Mouse (Mus musculus) spleen, postnatal 14 days (tissue): Measurements from ENCODE around the gene Zc3h12b.
A peak's percentile ranks its signal among the peaks of the same experiment; 100 is the strongest.
"Not testable (repeated sequence)": the region's sequence is repeated elsewhere in the genome, so short reads cannot be mapped to it uniquely, and the experiment has no call there.

Experiments used
- DNase-seq, 2 experiments: peaks; one replicate each; pipeline ENCODE4 v3.0.0; 2021 to 2022; ENCODE audit warnings: low spot score in 2 of 2

Gene Zc3h12b

GRCm38 (mm10) chrX:95711227-95712111, at the start of gene Zc3h12b:
Gene Zc3h12b, plus strand, starts transcription at chrX:95711678.
- peak in 1 of 2 experiments; percentile 4 for DNase-seq

- no peak for DNase-seq
Observed at GRCm38 (mm10) chrX:95682206-95682605, 29.3 kb upstream of the Zc3h12b start.

- DNase-seq = no peak
Observed at GRCm38 (mm10) chrX:95687119-95687518, 24.4 kb upstream of the Zc3h12b start.

GRCm38 (mm10) chrX:95738253-95738652, 26.8 kb downstream of the Zc3h12b start:
- no peak for DNase-seq

GRCm38 (mm10) chrX:95795881-95796280, 84.4 kb downstream of the Zc3h12b start:
- no peak for DNase-seq

- DNase-seq = no peak
Observed at GRCm38 (mm10) chrX:95801790-95802189, 90.3 kb downstream of the Zc3h12b start.

- no peak for DNase-seq
Observed at GRCm38 (mm10) chrX:95852806-95853205, 141.3 kb downstream of the Zc3h12b start.

- no peak for DNase-seq
Observed at GRCm38 (mm10) chrX:95881111-95881510, 169.6 kb downstream of the Zc3h12b start.

- DNase-seq = no peak
Observed at GRCm38 (mm10) chrX:95902716-95903115, 191.2 kb downstream of the Zc3h12b start.

GRCm38 (mm10) chrX:95935481-95935880, 224.0 kb downstream of the Zc3h12b start:
- DNase-seq = no peak

- DNase-seq = no peak
Observed at GRCm38 (mm10) chrX:95945496-95945895, 234.0 kb downstream of the Zc3h12b start.

- no peak for DNase-seq
Observed at GRCm38 (mm10) chrX:95948135-95948534, 236.7 kb downstream of the Zc3h12b start.

- no peak for DNase-seq
Observed at GRCm38 (mm10) chrX:95950776-95951175, 239.3 kb downstream of the Zc3h12b start.

GRCm38 (mm10) chrX:95956497-95957293, 245.2 kb downstream of the Zc3h12b start, which contains the start of gene Las1l:
Gene Las1l, minus strand, starts transcription at chrX:95956962.
- peak; percentile 74 to 75 for DNase-seq

GRCm38 (mm10) chrX:95957461-95957860, 246.0 kb downstream of the Zc3h12b start:
- DNase-seq = not testable (repeated sequence)

- no peak for DNase-seq
Observed at GRCm38 (mm10) chrX:95963366-95963765, 251.9 kb downstream of the Zc3h12b start.

GRCm38 (mm10) chrX:95965036-95965435, 253.6 kb downstream of the Zc3h12b start:
- no peak for DNase-seq

- peak; percentile 9 to 38 for DNase-seq
Observed at GRCm38 (mm10) chrX:95967847-95968593, 256.5 kb downstream of the Zc3h12b start.

GRCm38 (mm10) chrX:95968594-95968965, 257.1 kb downstream of the Zc3h12b start:
- DNase-seq = peak; percentile 34 to 60

- no peak for DNase-seq
Observed at GRCm38 (mm10) chrX:95969116-95969515, 257.6 kb downstream of the Zc3h12b start.

GRCm38 (mm10) chrX:95969936-95970335, 258.5 kb downstream of the Zc3h12b start:
- no peak for DNase-seq
